Mouse (Mus musculus) small intestine, adult 2 months (tissue): ENCODE results near the gene Ptprn2.

ENCODE experiments used
- CTCF ChIP-seq: fragments of 200-500 bp; IDR thresholded peaks from 2 replicates; pipeline ENCODE4 v1.5.1; 2012; ENCODE audit warnings: low read depth, mild to moderate bottlenecking, control low read depth, inconsistent platforms, low read length, moderate library complexity, mixed read lengths; ENCODE audit not compliant: insufficient replicate concordance, insufficient read length; ENCODE audit errors: extremely low read depth
- POLR2A ChIP-seq: fragments of 200-500 bp; IDR thresholded peaks from 2 replicates; pipeline ENCODE4 v1.6.1; 2012; ENCODE audit warnings: low read depth, mild to moderate bottlenecking, control low read depth, inconsistent platforms, low read length, moderate library complexity

DNA sequence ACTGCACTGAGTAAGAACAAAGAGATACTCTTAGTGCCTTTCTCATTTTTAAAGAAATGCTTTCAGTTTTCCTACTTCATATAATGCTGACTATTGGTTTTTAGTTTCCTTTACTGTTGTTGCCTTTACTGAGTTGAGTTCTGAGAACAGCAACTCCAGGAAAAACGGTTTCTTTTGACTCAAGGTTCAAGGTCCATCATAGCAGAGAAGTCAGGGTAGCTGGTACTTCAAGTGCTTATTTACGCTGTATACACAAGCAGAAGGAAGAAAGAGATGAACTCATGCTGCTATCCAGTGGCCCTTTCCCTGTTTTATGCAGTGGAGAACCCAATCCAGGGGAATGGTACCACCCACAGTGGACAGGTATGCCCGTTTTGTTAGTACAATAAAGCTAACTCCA lies 795.3 kb downstream of the Ptprn2 start:
- no peak for TF ChIP-seq POLR2A
- TF ChIP-seq CTCF, result no peak
